Mouse (Mus musculus): ENCODE data around the gene Rab40c. TPM values are rescaled to one million over a fixed set of nuclear protein-coding genes. Genes with fewer than 3 reads are reported as not detected.

Rab40c gene
- total and polyA plus RNA-seq, 2 experiments from 2014 or later, result 10.4 to 22.5 TPM

DNA sequence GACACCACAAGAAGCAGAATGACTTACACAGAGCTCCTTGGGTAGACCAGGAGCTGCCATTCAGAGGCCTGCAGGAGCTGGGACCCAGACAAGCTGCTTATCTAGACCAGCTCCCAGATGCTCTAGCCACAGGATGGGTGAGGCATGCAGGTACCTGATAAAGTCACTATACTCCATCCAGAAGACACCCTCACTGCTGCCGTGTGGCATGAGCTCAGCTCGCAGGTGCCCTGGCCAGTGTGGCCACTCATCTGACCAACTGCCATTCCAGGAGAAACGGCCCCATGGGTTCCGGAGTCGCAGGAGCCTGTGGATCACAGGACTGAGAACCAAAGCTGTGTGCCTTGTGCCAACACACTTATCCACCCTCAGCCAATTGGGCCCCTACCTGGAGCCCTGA, 42.0 kb upstream of the Rab40c start:
- no peak overlapping the region for H3K9ac ChIP-seq (replicated peaks; ENCODE audit: low read depth, low read length)
- no peak overlapping the region for H3K4me2 ChIP-seq (ENCODE audit: low read depth, low read length)
- TF ChIP-seq EP300 (IDR thresholded peaks at IDR 0.05; ENCODE audit: low read depth) (no peak), CTCF (IDR thresholded peaks at IDR 0.05; ENCODE audit: low read depth) (no peak)
- H3K4me3 ChIP-seq (ENCODE audit: low read depth, low read length), result no peak overlapping the region
- no peak for DNase-seq (ENCODE audit: low spot score)
- no peaks in the 10 kb centered on the region for H3K27me3 ChIP-seq (ENCODE audit: control insufficient read depth, insufficient read depth, low read length)
- no peak for ATAC-seq (ENCODE audit: insufficient read depth, low read depth)
- H3K9me3 ChIP-seq (replicated peaks; ENCODE audit: control insufficient read depth, low read length), result no peaks in the 10 kb centered on the region
- H3K36me3 ChIP-seq (replicated peaks; ENCODE audit: control insufficient read depth, insufficient read depth, low read length), result peaks cover 26% of the 10 kb centered on the region; the same call in 1 of the 2 replicates
- 95% methylated on average over 5 of the region's 5 CpGs for WGBS
- no peaks in the 10 kb centered on the region for H3K4me1 ChIP-seq (ENCODE audit: control insufficient read depth, insufficient read depth)
- H3K27ac ChIP-seq (ENCODE audit: low read depth), result no peak overlapping the region

DNA sequence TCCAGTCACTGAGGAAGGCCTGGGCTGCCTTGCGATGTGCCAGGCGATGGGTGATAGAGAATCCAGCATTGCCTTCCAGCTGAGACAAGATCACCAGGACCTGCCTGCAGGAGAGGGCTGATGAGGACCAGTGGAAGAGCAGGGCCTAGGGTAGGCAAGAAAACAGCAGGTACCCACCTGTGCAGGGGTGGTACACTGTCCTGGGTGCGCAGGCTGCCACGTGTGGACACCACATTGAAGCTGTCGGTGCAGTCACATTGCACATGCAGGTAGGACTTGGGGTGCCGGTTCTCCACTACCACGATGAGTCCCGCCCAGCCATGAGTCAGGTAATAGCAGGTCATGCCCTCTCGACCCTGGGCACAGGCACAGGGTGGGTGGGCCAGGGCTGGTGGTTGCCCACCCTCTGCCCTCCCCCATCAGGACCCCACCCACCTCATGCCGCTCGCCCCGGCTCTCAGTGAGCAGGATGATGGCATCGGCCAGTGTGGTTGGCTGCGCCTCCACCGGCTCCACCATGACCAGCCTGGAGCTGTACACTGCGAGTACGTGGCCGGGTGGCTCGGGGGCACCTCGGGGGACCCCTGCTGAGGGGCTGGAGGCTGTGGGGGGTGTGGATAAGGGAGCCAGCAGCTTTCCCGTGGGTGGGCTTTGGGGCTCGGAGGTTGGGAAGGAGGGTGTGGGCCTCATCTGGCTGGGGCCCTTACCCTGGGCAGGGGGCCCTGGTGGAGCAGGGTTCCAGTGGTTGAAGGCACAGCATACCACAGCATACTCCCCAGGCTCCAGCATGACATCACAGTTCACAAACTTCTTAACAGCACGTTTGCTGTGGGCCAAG, 40.3 kb upstream of the Rab40c start:
- Histone ChIP-seq H3K4me3 (ENCODE audit: low read depth, low read length) (no peak overlapping the region), H3K27me3 (ENCODE audit: control insufficient read depth, insufficient read depth, low read length) (no peaks in the 10 kb centered on the region), H3K9ac (replicated peaks; ENCODE audit: low read depth, low read length) (no peak overlapping the region), H3K36me3 (replicated peaks; ENCODE audit: control insufficient read depth, insufficient read depth, low read length) (peaks cover 26% of the 10 kb centered on the region; the same call in 1 of the 2 replicates), H3K4me2 (ENCODE audit: low read depth, low read length) (no peak overlapping the region), H3K9me3 (replicated peaks; ENCODE audit: control insufficient read depth, low read length) (no peaks in the 10 kb centered on the region), H3K4me1 (ENCODE audit: control insufficient read depth, insufficient read depth) (no peaks in the 10 kb centered on the region), H3K27ac (ENCODE audit: low read depth) (no peak overlapping the region)
- no peak for TF ChIP-seq CTCF (IDR thresholded peaks at IDR 0.05; ENCODE audit: low read depth)
- no peak for TF ChIP-seq EP300 (IDR thresholded peaks at IDR 0.05; ENCODE audit: low read depth)
- ATAC-seq (ENCODE audit: insufficient read depth, low read depth) (no peak), DNase-seq (ENCODE audit: low spot score) (no peak)
- 92% methylated on average over 23 of the region's 23 CpGs for WGBS

DNA sequence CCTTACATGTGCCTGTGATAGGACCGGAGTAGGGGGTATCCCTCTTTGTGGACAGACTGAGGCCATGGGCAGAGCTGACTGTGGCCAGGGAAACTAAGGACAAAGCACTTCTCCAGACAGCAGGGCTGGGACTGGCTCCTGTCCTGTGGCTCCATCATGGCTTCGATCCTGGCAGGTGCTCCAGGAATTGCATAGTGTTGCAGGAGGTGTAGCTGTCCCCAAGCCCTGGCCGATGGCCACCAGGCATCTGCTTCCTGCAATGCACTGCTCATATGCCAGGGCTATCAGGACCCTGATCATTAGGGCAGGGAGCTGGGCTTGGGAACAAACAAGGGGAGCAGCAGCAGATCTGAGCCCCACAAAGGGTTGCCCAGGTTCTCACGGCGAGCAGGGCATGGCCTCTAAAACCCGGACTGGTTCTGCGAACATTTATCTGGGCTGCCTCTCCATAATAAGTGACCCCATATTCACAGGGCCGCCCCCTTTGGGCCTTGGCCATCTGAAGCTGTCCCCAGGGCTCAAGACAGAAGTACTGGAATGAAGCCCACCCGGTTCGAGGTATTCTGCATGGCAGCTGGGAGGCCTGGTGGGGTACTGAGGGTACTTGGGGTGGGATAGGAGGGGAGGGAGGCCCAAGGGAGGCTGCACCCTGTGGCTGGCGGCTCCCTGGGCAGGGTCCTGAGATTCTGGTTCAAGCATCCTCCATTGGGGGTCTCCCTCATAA, 39.4 kb upstream of the Rab40c start:
- Histone ChIP-seq H3K9ac (replicated peaks; ENCODE audit: low read depth, low read length) (no peak overlapping the region), H3K27me3 (ENCODE audit: control insufficient read depth, insufficient read depth, low read length) (no peaks in the 10 kb centered on the region), H3K4me3 (ENCODE audit: low read depth, low read length) (no peak overlapping the region), H3K27ac (ENCODE audit: low read depth) (no peak overlapping the region), H3K9me3 (replicated peaks; ENCODE audit: control insufficient read depth, low read length) (no peaks in the 10 kb centered on the region), H3K36me3 (replicated peaks; ENCODE audit: control insufficient read depth, insufficient read depth, low read length) (peaks cover 26% of the 10 kb centered on the region; the same call in 1 of the 2 replicates), H3K4me1 (ENCODE audit: control insufficient read depth, insufficient read depth) (no peaks in the 10 kb centered on the region), H3K4me2 (ENCODE audit: low read depth, low read length) (no peak overlapping the region)
- 89% methylated on average over 11 of the region's 11 CpGs for WGBS
- TF ChIP-seq EP300 (IDR thresholded peaks at IDR 0.05; ENCODE audit: low read depth), result no peak
- no peak for ATAC-seq (ENCODE audit: insufficient read depth, low read depth)
- DNase-seq (ENCODE audit: low spot score), result no peak

DNA sequence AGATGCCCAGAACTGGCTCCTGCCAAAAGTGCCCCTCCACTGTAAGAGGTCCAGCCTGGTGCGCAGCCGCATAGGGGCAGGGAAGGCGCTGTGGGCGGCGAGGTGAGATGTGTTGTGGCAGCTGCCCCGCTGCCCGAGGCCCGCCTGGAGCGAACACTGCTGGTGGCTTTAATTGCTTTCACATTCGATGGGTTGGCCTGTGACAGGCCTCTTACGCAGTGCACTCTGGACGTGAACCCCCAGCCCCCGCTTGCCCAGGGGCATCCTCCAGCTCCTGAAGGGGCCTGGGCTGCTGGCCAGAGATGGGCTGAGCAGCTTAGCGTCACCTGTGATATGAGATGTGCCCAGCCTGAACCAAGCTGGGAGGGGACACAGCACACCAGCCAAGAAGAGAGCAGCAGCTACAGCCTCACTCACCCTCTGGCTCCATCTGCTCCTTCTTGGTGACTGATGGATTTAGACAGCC, 38.1 kb upstream of the Rab40c start:
- H3K4me3 ChIP-seq (ENCODE audit: low read depth, low read length), result no peak overlapping the region
- H3K27me3 ChIP-seq (ENCODE audit: control insufficient read depth, insufficient read depth, low read length), result peaks cover 10% of the 10 kb centered on the region
- H3K4me1 ChIP-seq (ENCODE audit: control insufficient read depth, insufficient read depth), result no peaks in the 10 kb centered on the region
- 80% methylated on average over 14 of the region's 14 CpGs for WGBS
- TF ChIP-seq CTCF (IDR thresholded peaks at IDR 0.05; ENCODE audit: low read depth), result no peak
- no peak for TF ChIP-seq EP300 (IDR thresholded peaks at IDR 0.05; ENCODE audit: low read depth)
- H3K27ac ChIP-seq (ENCODE audit: low read depth), result no peak overlapping the region
- no peak for ATAC-seq (ENCODE audit: insufficient read depth, low read depth)
- no peak overlapping the region for H3K9ac ChIP-seq (replicated peaks; ENCODE audit: low read depth, low read length)
- peaks cover 26% of the 10 kb centered on the region; the same call in 1 of the 2 replicates for H3K36me3 ChIP-seq (replicated peaks; ENCODE audit: control insufficient read depth, insufficient read depth, low read length)
- H3K4me2 ChIP-seq (ENCODE audit: low read depth, low read length), result no peak overlapping the region
- no peak for DNase-seq (ENCODE audit: low spot score)
- H3K9me3 ChIP-seq (replicated peaks; ENCODE audit: control insufficient read depth, low read length), result no peaks in the 10 kb centered on the region

DNA sequence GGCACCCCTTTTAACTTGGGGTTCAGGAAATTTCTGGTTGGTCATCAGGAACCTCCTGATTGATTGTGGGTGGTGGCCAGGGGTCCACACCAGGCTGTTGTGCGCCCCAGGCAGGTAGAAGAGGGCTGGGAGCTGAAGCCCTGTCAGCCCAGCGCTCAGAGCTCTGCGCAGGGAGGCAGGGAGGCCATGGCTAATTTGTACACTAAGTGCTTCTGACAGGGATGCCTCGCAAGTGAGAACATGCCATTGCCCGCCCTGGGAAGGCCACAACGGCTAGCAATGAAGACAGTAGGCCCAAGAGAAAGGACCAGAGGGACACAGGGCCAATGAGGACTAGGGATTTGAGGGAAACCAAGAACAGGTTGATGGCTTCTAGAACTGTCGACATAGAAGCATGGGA, 37.1 kb upstream of the Rab40c start:
- no peak for ATAC-seq (ENCODE audit: insufficient read depth, low read depth)

More for the DNA sequence above, 37.1 kb upstream of the Rab40c start:
- no peak for DNase-seq (ENCODE audit: low spot score)
- Histone ChIP-seq H3K9ac (replicated peaks; ENCODE audit: low read depth, low read length) (no peak overlapping the region), H3K36me3 (replicated peaks; ENCODE audit: control insufficient read depth, insufficient read depth, low read length) (peaks cover 22% of the 10 kb centered on the region; the same call in 1 of the 2 replicates), H3K4me1 (ENCODE audit: control insufficient read depth, insufficient read depth) (no peaks in the 10 kb centered on the region), H3K4me3 (ENCODE audit: low read depth, low read length) (no peak overlapping the region), H3K27me3 (ENCODE audit: control insufficient read depth, insufficient read depth, low read length) (peaks cover 18% of the 10 kb centered on the region), H3K4me2 (ENCODE audit: low read depth, low read length) (no peak overlapping the region), H3K27ac (ENCODE audit: low read depth) (no peak overlapping the region), H3K9me3 (replicated peaks; ENCODE audit: control insufficient read depth, low read length) (no peaks in the 10 kb centered on the region)
- TF ChIP-seq EP300 (IDR thresholded peaks at IDR 0.05; ENCODE audit: low read depth) (no peak), CTCF (IDR thresholded peaks at IDR 0.05; ENCODE audit: low read depth) (no peak)
- 73% methylated on average over 7 of the region's 7 CpGs for WGBS

All from heart, postnatal 0 days (tissue).